Mouse (Mus musculus) embryonic fibroblast, embryonic 13.5 days (primary cell): ENCODE results near the gene Pkp3. TPM values are rescaled to one million over a fixed set of nuclear protein-coding genes. Genes with fewer than 3 reads are reported as not detected.
A peak's percentile ranks its signal among the peaks of the same experiment; 100 is the strongest.

Experiments used
- H3K27ac ChIP-seq: 2 replicates; pipeline ENCODE4 v1.5.1; 2012; ENCODE audit warnings: low read length, control low read depth, inconsistent platforms; ENCODE audit not compliant: insufficient read depth
- H3K4me1 ChIP-seq: 2 replicates; pipeline ENCODE4 v1.6.1; 2011; ENCODE audit warnings: low read length; ENCODE audit not compliant: control insufficient read depth, insufficient read depth
- H3K4me3 ChIP-seq: 2 replicates; pipeline ENCODE4 v1.5.1; 2011; ENCODE audit warnings: mild to moderate bottlenecking, control low read depth, low read length; ENCODE audit not compliant: insufficient read depth
- CTCF ChIP-seq: IDR thresholded peaks from 2 replicates; pipeline ENCODE4 v1.5.1; 2011; ENCODE audit warnings: mild to moderate bottlenecking, control low read depth, low read length, moderate library complexity, borderline replicate concordance; ENCODE audit not compliant: insufficient read depth
- POLR2A ChIP-seq: IDR thresholded peaks from 2 replicates; pipeline ENCODE4 v1.6.1; 2011; ENCODE audit warnings: low read depth, mild to moderate bottlenecking, control low read depth, low read length, moderate library complexity
- polyA plus RNA-seq: library from polyadenylated mRNA; stranded (reverse); fragments of >200 nt; gene quantifications from 2 replicates; pipeline ENCODE4 v1.2.4, GENCODE M21; 2011; ENCODE audit warnings: low read depth; ENCODE audit not compliant: missing spikeins, insufficient read length

Gene Pkp3
- polyA plus RNA-seq, 1 experiment = not detected

DNA sequence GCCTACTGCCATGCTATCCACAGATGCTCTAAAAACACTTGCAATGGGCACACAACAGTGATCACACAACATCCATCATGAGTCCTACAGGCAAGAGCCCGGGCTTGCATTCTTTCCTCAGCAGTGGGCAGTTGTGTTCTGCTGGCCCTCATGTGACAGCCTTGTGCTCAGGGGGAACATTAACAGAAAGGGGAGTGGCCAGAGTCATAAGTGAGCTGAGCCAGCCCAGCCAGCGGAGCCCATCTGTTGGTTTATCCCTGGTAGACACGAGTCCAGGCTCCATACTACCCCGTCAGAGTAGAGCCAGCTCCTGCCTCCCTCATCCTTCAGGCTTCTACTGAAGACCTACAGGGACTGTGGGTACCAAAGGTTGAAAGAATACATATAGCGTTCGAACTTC lies 15.9 kb downstream of the Pkp3 start:
- TF ChIP-seq POLR2A (no peak), CTCF (no peak)
- Histone ChIP-seq H3K4me1 (no peaks in the 10 kb centered on the region), H3K4me3 (no peak overlapping the region), H3K27ac (no peak overlapping the region)

DNA sequence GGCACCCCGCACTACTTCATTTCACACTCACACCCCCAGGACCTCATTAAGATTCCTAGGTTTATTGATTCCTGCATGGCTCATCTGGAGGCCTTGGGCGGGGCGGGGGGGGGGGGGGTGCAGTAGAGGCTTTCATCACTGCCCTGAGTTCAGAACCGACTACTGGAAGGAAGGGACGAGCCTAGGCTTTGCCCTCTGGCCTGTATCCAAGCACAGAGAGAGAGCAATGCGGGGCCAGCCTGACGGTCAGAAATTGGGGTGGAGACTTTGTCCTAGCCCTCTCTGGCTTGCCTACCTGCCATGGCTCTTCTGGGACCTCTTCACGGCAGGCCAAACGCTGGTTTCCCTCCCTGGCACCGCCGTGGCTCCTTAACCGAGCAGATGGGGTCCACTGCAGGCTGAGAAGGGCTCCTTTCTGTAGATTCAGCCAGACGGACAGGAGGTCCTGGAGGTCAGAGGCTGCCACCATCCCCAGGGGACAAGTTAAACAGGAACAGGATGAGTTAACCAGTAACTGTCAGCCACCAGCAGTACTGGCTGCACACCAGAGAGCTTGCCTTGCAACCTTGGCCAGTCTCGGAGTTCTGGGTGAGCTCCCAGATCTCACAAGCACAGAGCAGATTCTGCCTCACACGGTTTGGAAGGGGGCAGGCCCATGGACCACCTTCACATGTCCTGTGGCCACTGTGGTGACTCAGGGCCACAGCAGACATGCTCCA lies 16.6 kb downstream of the Pkp3 start:
- Histone ChIP-seq H3K27ac (no peak overlapping the region), H3K4me1 (no peaks in the 10 kb centered on the region), H3K4me3 (no peak overlapping the region)
- TF ChIP-seq POLR2A = no peak
- TF ChIP-seq CTCF = no peak

DNA sequence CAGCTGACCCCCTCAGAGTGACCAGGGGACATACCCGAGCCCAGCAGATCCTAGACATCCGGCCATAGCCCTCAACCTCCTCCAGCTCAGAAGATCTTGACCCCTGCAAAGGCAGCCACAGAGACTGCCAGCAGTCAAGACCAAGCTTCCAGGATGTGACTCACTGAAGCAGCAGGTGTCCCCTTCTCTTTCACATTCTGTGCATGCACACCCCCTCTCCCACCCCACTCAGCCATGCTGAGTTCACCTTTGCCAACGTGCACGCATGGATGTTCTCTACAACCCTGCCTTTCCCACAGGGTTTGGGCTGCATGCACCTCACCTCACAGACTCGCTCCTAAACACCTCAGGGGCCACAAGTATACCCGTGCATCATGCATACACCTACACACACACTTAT lies 18.0 kb downstream of the Pkp3 start:
- TF ChIP-seq CTCF = no peak
- no peak for TF ChIP-seq POLR2A
- no peak overlapping the region for H3K27ac ChIP-seq
- no peaks in the 10 kb centered on the region for H3K4me1 ChIP-seq
- no peak overlapping the region for H3K4me3 ChIP-seq

DNA sequence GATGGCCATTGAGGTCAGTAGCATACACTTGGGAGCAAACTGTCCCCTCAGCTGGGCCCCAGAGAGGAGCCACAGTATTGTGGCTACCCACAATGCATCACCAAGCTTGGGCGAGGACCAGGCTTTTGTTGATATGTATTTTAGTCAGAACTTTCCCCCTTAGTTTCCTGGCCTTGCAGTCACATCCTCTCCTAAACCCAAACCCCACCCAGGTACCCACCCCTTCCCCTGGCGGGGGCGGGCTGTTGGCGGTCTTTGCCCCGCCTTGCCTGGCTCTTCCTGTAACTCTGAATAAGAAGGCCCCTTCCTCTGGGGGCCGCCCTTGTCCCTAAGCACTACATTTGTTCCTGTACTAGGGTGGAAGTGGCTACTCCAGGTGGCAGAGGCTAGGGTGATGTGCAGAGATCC lies 18.6 kb downstream of the Pkp3 start:
- Histone ChIP-seq H3K4me1 (no peaks in the 10 kb centered on the region), H3K4me3 (no peak overlapping the region), H3K27ac (no peak overlapping the region)
- TF ChIP-seq POLR2A = no peak
- TF ChIP-seq CTCF = no peak

DNA sequence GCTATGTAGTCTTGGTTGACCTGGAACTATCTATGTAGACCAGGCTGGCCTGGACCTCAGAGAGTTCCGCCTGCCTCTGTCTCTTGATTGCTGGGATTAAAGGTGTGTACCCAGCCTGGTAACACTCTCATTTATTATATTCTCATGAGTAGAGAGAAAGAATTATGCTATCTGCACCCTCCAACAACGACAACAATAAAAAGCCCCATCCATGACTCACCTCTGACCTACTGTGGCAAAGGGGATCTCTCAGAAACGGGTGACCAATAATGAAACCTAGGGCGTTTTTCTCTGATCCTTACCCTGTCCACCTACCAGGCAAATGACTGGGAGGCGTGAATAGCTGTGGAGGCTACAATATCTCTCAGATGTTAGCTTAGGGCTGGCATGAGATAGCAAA lies 19.2 kb downstream of the Pkp3 start:
- Histone ChIP-seq H3K27ac (no peak overlapping the region), H3K4me3 (no peak overlapping the region), H3K4me1 (no peaks in the 10 kb centered on the region)
- TF ChIP-seq CTCF (no peak), POLR2A (no peak)

DNA sequence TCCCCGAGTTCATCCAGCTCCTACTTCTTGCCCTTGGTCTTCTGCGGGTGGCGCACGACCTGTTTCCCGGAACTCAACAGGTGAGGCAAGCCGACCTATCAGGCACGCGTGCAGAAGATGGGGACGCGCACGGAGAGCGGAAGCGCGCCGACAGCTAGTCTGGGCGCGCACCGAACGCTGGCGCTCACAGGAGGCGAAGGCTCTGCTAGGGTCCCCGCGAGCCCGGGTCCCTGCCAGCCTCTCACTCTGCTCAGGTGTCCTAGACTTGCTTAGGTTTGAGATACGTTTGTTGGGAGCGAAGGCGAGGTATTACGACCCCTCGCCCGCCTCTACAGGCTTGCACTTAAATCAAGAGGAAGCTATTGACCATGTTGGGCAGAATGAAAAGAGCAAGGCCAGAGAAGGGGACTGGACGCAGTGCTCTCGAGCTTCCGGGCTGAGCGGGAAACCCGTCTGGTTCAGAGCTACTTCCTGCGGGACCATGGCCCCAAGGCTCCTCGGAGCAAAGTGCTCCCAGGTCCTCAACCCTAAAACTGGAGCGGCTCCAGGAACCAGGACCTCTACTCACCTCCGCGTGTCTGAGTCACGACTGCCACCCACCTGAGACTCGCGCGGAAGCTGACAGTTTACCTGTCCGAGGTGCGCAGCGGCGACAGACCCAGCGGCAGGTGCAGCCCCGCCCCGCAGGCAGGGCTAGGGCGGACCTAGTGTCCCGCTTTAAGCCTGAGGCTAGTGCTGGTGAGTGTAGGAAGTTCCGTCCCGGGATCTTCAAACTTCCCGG lies 22.1 kb downstream of the Pkp3 start, which contains the start of gene Sigirr:
Sigirr (minus strand) TSS at position 662 of the 781 bp plus-strand sequence.
- no peak within 1 kb of the TSS for H3K27ac ChIP-seq
- TF ChIP-seq CTCF (no peak), POLR2A (no peak)
- no peaks in the 10 kb centered on the region for H3K4me1 ChIP-seq
- H3K4me3 ChIP-seq = peak within 1 kb of the TSS; percentile 9; the same call in 1 of the 2 replicates

DNA sequence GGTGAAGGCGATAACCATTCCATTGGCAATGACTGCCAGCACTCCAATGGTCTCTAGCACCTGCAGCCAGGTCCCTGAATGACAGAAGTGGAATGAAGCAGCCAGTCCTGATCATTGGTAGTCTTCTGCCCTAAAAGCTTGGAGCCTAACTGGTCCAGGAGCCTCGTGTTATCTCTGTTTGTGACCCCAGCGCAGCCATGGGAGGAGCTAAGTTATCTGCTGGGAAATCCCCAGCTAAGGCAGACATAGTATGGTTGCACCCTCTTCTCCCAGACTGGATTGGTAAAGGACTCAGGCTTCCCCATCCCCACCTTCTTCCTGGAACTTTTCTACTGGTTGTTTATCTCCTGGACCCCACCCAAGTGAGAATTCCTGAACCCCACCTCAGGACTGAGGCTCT lies 25.1 kb downstream of the Pkp3 start:
- TF ChIP-seq CTCF = no peak
- no peak for TF ChIP-seq POLR2A
- Histone ChIP-seq H3K4me1 (no peaks in the 10 kb centered on the region), H3K27ac (no peak overlapping the region), H3K4me3 (no peak overlapping the region)

DNA sequence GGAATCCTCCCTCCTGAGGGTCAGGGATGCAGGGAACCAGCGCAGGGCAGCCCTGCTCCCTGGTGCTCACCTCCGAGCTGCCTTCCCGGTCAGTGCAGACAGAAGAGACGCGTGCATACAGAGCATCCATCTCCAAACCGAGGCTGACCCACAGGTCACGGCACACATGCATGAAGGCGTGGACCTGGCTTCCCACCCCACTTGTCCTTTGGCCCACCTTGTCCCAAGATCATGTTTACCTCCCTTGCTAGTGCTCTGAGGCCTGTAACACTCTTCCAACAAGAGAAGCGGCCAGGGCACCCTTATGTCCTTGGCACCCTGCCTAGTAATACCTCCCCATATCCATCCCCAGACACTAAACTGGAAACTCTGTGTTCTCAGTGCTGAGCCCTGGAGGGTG lies 37.9 kb downstream of the Pkp3 start:
- H3K27ac ChIP-seq = no peak overlapping the region
- no peaks in the 10 kb centered on the region for H3K4me1 ChIP-seq
- TF ChIP-seq POLR2A (no peak), CTCF (no peak)
- H3K4me3 ChIP-seq = no peak overlapping the region

DNA sequence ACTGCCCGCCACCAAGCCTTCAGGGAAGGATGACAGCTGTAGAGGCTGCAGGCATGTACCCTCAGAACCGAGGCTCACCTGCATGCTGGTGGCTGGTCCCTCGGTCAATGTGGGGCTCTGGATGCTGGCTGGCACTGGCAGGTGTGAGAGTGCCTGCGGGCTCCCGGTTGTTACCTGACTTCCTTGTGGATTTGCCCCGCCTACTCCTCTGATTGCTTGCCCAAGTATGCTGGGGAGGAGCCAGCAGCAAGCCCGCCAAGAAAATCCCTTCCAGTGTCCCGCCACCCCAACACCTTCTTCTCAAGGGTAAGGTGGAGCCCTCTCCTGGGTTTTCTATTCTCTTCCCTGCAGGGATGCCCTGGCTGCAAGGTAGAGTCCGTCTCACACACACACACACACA lies 39.6 kb downstream of the Pkp3 start, which contains the start of gene Ano9:
Ano9 (minus strand) TSS at position 171 of the 400 bp plus-strand sequence.
- H3K27ac ChIP-seq = no peak within 1 kb of the TSS
- no peaks in the 10 kb centered on the region for H3K4me1 ChIP-seq
- no peak for TF ChIP-seq POLR2A
- TF ChIP-seq CTCF = no peak
- H3K4me3 ChIP-seq = no peak within 1 kb of the TSS

DNA sequence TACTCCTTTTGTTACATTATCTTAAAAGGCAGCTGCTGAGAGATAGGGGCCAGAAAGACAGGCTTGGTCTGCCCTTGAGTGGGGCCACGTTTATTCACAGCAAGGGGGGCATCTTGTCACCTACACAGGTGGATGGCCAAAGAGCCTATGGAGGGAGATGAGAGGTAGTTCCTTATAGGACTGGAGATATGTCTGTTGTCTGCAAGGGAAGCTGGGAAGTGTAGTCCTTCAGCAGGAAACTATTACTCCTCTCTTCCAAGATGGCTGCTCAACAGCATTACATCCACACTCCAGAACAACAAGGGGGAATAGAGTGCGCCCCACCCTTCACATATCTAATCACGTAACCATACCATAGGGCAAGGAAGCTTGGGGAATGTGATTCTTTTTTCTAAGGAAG lies 41.5 kb downstream of the Pkp3 start:
- Histone ChIP-seq H3K4me1 (no peaks in the 10 kb centered on the region), H3K4me3 (no peak overlapping the region), H3K27ac (no peak overlapping the region)
- TF ChIP-seq POLR2A (no peak), CTCF (no peak)
